In the genomic region with DNA sequence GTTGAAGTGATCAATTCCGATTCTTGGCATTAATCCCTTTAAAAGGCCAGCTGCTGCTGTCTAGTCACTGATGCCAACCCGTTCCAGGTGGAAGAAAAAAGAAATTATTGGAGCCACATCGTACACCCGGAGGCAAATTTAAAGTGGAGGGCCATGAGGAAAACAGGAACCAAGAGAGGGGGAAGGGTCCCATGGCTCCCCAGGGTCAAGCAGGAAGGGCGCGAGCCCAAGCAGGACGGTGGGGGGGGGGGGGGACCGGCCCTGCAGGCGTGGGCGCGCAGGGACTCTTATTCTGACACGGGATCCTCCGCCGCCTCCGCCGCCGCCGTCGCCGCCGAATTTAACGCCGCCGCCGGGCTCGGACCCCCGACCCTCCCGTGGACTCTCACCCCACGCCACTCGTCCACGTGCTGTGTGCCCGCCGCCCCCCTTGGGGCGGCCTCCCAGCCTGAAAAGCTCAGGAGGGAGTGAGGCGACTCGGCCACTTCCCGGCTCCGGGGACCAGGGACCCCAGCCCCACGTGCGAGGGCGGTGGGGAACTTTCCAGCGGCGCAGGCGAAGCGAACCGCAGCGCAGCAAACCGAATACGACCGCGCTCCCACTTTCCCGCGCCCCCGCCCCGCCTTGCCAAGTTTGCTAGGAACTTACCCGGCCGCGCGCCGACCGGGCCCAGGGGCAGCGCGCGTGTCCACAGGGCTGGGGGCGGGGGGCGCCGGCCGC, we compare ENCODE assay signal across 8 mouse cellular contexts. TPM values are rescaled to one million over a fixed set of nuclear protein-coding genes. Genes with fewer than 3 reads are reported as not detected.
DNase-seq lines count a peak whose midpoint lies in the region; ATAC-seq and TF ChIP-seq lines count a peak whose summit lies in the region.

No protein-coding gene starts in this region.

- peak overlapping the region; percentile 55 for H3K4me3 ChIP-seq in myocyte
- H3K4me3 ChIP-seq in stomach, postnatal 0 days (ENCODE audit: low read depth, low read length), result peak overlapping the region; percentile 97

- WGBS in stomach, postnatal 0 days, result under 1% methylated on average over 58 of the region's 68 CpGs

- peak overlapping the region; percentile 45 for H3ac ChIP-seq in myocyte (ENCODE audit: control insufficient read depth, insufficient read length)

- intact Hi-C loops in gastrocnemius, postnatal 14 days (cut with DNase I; ENCODE audit: low total_unique reads), result no loop called here

- no peaks in the 10 kb centered on the region for H3K27me3 ChIP-seq in myocyte (ENCODE audit: control insufficient read depth, insufficient read depth, insufficient read length)
- H3K27me3 ChIP-seq in stomach, postnatal 0 days (ENCODE audit: control insufficient read depth, insufficient read depth, low read length), result no peaks in the 10 kb centered on the region

- no peak for TF ChIP-seq CTCF in stomach, postnatal 0 days (IDR thresholded peaks at IDR 0.05; ENCODE audit: low read depth)

- peaks cover 3% of the 10 kb centered on the region; the same call in 1 of the 2 replicates for H3K4me1 ChIP-seq in stomach, postnatal 0 days (replicated peaks; ENCODE audit: control insufficient read depth, insufficient read depth)

- H3K27ac ChIP-seq in stomach, postnatal 0 days (replicated peaks), result peak overlapping the region; percentile 93

- peak overlapping the region; percentile 96 for H3K4me2 ChIP-seq in myocyte (ENCODE audit: low read depth)
- H3K4me2 ChIP-seq in stomach, postnatal 0 days (replicated peaks; ENCODE audit: low read depth), result peak overlapping the region; percentile 79

- ATAC-seq in inflammation-experienced regulatory T-cells, adult 6 months, result peak; percentile 24
- ATAC-seq in stomach, postnatal 0 days (ENCODE audit: low FRiP score, low TSS enrichment), result no peak

- peak overlapping the region; percentile 94 for H3K9ac ChIP-seq in stomach, postnatal 0 days (ENCODE audit: low read length)

- TF ChIP-seq EP300 in stomach, postnatal 0 days (optimal IDR thresholded peaks at IDR 0.05), result peak; percentile 61

- peaks cover 3% of the 10 kb centered on the region for H3K36me3 ChIP-seq in myocyte (ENCODE audit: control insufficient read depth, insufficient read depth)
- no peaks in the 10 kb centered on the region for H3K36me3 ChIP-seq in stomach, postnatal 0 days (ENCODE audit: control insufficient read depth, insufficient read depth, low read length)

- no peak for TF ChIP-seq POLR2A in myocyte (IDR thresholded peaks at IDR 0.05; ENCODE audit: insufficient read length, low read depth)

- peak; percentile 12 for DNase-seq in right cerebral cortex, adult 18-20 months
- DNase-seq in right cerebral cortex, postnatal 36 days (ENCODE audit: low spot score in 2 of 2), result no peak
- DNase-seq in cerebellum, postnatal 10 days, result peak; percentile 75 to 76
- DNase-seq in gastrocnemius, postnatal 14 days, result peak; percentile 54
- DNase-seq in liver, result peak; percentile 60
- peak; percentile 53 for DNase-seq in stomach, postnatal 0 days (ENCODE audit: low spot score)

- H3K9me3 ChIP-seq in stomach, postnatal 0 days (ENCODE audit: control insufficient read depth, low read length), result no peaks in the 10 kb centered on the region

- peaks cover 52% of the 10 kb centered on the region for H3K79me2 ChIP-seq in myocyte (ENCODE audit: control insufficient read depth, insufficient read depth)

TF ChIP-seq in myocyte, 11 proteins besides CTCF, POLR2A, EP300 and RAD21:
- TF ChIP-seq POLR2AphosphoS2 (IDR thresholded peaks at IDR 0.05; ENCODE audit: insufficient read length, low read depth) (no peak), USF1 (IDR thresholded peaks at IDR 0.05; ENCODE audit: low read depth) (no peak), MAX (IDR thresholded peaks at IDR 0.05; ENCODE audit: low read depth) (no peak), MYOD1 (IDR thresholded peaks at IDR 0.05; ENCODE audit: control insufficient read depth in 1 of 3, insufficient read length in 2 of 3, low read depth in 2 of 3) (no peak), MYOG (IDR thresholded peaks at IDR 0.05; ENCODE audit: control insufficient read depth in 1 of 3, insufficient read depth in 1 of 3, insufficient read length in 2 of 3, low read depth in 2 of 3) (no peak), REST (IDR thresholded peaks at IDR 0.05; ENCODE audit: insufficient read depth, insufficient read length) (no peak), E2F4 (IDR thresholded peaks at IDR 0.05; ENCODE audit: insufficient read depth) (no peak), CEBPB (IDR thresholded peaks at IDR 0.05; ENCODE audit: insufficient read depth, poor library complexity, severe bottlenecking) (no peak), SRF (IDR thresholded peaks at IDR 0.05; ENCODE audit: control insufficient read depth, insufficient read length, low read depth) (no peak), TCF3 (IDR thresholded peaks at IDR 0.05; ENCODE audit: insufficient read length, low read depth) (no peak), TCF12 (IDR thresholded peaks at IDR 0.05; ENCODE audit: insufficient read depth, poor library complexity, severe bottlenecking) (no peak)

RNA-seq across cellular contexts. Expression of gene Gatad2a, which starts 22.6 kb away (rescaled TPM):
- total RNA-seq in gastrocnemius, postnatal 14 days (2021), result 10 to 100 TPM; 31.0 to 35.1 TPM
- polyA plus RNA-seq in inflammation-experienced regulatory T-cells, adult 6 months (2017; shearing (Covaris generic)), result 10 to 100 TPM; 20.1 to 29.0 (median 23.2) TPM
- polyA plus RNA-seq in myocyte (2012; fragmentation: generic; extraction: Trizol), result 46.7 TPM
- polyA plus RNA-seq in stomach, postnatal 0 days (2015; fragmentation: Nextera tagmentation; extraction: Ambion mirVana), result 32.4 and 36.4 TPM in 2 replicates

Comparison
In these comparisons a context has a peak if more than half of its experiments do, and no peak if none do; other contexts are left out.
1. DNase-seq: peak in right cerebral cortex, adult 18-20 months (single experiment), cerebellum, postnatal 10 days (2 of 2), gastrocnemius, postnatal 14 days (single experiment), liver (single experiment) and stomach, postnatal 0 days (single experiment); none in right cerebral cortex, postnatal 36 days (0 of 2).